Mouse (Mus musculus) thymus, adult 2 months (tissue): ENCODE measurements around the gene Ptk6.

Experiments
- CTCF ChIP-seq: fragments of 200-500 bp; IDR thresholded peaks from 2 replicates; pipeline ENCODE4 v1.5.1; 2012; ENCODE audit warnings: mild to moderate bottlenecking, control low read depth, low read length, moderate library complexity, borderline replicate concordance; ENCODE audit not compliant: control insufficient read depth, poor library complexity, insufficient read depth; ENCODE audit errors: extremely low read depth
- POLR2A ChIP-seq: fragments of 200-500 bp; IDR thresholded peaks from 2 replicates; pipeline ENCODE4 v1.6.1; 2012; ENCODE audit warnings: mild to moderate bottlenecking, low read length, control low read depth, moderate library complexity; ENCODE audit not compliant: control insufficient read depth, poor library complexity, insufficient read depth; ENCODE audit errors: extremely low read depth

DNA sequence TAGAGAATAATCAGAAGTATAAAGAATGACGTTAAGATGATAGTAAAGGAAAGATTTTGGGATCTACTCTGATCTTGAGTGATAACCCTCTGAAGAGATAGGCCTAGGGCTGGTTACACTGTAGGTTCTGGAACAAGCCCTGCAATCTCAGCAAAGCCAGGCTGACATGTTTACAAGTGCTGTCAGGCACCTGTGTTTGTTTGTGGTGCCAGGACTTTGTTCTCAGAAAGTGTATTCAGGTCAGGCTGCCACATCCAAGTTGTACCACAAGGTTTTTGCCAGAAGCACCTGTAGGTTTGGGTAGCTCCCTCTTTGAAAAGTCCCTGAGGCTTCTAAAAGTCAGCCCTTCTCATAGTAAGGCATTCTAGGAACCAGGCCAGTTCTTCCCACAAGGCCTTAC, 13.3 kb downstream of the Ptk6 start:
- TF ChIP-seq POLR2A (no peak), CTCF (no peak)
